Mouse (Mus musculus) bone marrow macrophage, adult 2 months (primary cell): ENCODE data around the gene Ralb. TPM values are rescaled to one million over a fixed set of nuclear protein-coding genes. Genes with fewer than 3 reads are reported as not detected.

Source experiments
- H3K27ac ChIP-seq: 2 replicates; pipeline ENCODE4 v1.5.1; 2012; ENCODE audit warnings: low read depth, low read length; ENCODE audit not compliant: insufficient read depth
- H3K4me1 ChIP-seq: 2 replicates; pipeline ENCODE4 v1.6.1; 2012; ENCODE audit warnings: low read length; ENCODE audit not compliant: control insufficient read depth, insufficient read depth
- H3K4me3 ChIP-seq: 2 replicates; pipeline ENCODE4 v1.5.1; 2012; ENCODE audit warnings: mild to moderate bottlenecking, low read length, moderate library complexity; ENCODE audit not compliant: insufficient read depth
- CTCF ChIP-seq: IDR thresholded peaks from 2 replicates; pipeline ENCODE4 v1.5.1; 2012; ENCODE audit warnings: low read depth, mild to moderate bottlenecking, low read length, moderate library complexity
- POLR2A ChIP-seq: IDR thresholded peaks from 2 replicates; pipeline ENCODE4 v1.6.1; 2012; ENCODE audit warnings: mild to moderate bottlenecking, low read depth, low read length, borderline replicate concordance
- polyA plus RNA-seq: library from polyadenylated mRNA; stranded (reverse); fragments of >200 nt; gene quantifications from 2 replicates; pipeline ENCODE4 v1.2.4, GENCODE M21; 2012; ENCODE audit not compliant: missing spikeins, insufficient read depth, insufficient read length

The Ralb gene
- polyA plus RNA-seq, 1 experiment, result 82.8 TPM

DNA sequence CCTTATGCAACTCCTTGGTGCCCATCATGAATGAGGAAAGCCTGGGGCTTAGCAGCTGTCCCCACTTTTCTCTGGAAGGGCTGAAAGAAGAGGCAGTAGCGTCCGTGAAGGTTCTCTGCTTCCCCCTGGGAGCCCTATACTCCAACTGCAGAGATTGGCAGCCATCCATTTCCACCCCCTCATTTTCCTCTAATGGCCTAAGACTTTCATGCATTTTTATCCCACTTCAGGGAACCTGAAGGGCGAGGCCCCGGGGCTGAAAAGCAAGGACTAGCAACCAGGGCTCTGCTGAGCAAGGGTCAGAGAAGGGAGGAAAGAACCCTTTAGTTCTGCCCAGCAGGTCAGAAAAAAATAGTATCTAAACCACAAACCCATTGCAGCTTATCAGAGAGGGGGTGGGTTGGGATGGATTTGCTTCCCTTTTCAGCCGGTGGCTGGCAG, 20.4 kb upstream of the Ralb start:
- Histone ChIP-seq H3K4me3 (peak overlapping the region; percentile 80), H3K4me1 (peaks cover 28% of the 10 kb centered on the region), H3K27ac (no peak overlapping the region)
- TF ChIP-seq CTCF (no peak), POLR2A (no peak)

DNA sequence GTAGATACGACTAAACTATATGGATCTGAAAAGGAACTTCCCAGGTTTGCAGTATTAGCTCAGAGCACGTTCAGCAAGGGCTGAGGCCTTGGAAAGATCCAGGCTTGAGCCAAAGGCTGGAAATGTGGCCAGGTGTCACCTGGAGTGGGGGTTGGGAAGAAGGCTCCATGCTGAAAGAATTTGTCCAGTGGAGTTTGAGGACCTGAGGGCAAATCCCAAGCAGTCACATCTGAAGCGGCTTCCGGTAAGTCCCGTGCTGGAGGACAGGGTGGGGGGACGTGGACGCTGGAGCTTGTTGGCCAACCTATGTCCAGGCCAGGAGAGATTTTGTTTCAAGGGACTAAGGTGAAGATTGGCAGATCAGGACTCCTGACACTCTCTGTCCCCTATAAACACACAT, 19.2 kb upstream of the Ralb start:
- TF ChIP-seq POLR2A (no peak), CTCF (no peak)
- Histone ChIP-seq H3K4me1 (peaks cover 28% of the 10 kb centered on the region), H3K27ac (no peak overlapping the region), H3K4me3 (no peak overlapping the region)

DNA sequence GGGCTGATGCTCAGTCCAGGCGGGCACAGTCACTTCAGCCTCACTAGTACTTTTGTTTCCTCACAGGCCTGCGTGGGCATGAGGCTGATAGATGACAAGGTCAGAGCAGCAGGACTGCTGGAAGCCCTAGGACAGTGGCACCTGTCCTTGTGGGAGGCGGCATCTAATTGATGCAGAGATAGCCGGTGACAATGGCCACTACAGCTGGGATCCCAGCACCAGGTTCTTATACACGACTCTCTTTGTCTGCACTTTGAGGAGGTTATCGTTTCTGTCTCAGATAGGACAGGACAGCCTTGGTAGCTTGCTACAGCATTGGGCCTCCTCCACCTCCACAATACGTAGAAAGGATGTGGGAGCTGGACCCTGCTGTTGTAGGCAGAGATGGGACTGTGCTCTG, 18.8 kb upstream of the Ralb start:
- Histone ChIP-seq H3K4me3 (no peak overlapping the region), H3K4me1 (peaks cover 28% of the 10 kb centered on the region), H3K27ac (no peak overlapping the region)
- TF ChIP-seq CTCF (no peak), POLR2A (no peak)

DNA sequence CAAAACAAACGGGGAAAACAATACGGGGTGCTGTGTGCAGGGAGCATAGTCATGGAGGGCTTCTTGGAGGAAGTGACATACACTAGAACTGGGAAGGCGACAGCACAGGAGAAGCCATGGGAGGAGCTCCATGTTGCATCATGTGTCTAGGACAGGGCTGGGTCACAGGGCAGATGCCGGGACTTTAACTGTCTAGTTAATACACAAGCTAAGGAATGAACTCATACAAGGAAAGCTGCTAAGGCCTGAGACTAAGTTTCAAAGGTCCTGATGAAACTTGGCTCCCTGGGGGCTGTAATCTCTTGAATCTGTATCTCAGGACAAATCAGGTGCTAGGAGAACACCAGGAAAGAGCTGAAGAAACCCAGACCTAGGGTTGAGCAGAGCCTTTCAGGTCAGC, 18.1 kb upstream of the Ralb start:
- TF ChIP-seq POLR2A, result no peak
- no peak for TF ChIP-seq CTCF
- Histone ChIP-seq H3K4me1 (peaks cover 28% of the 10 kb centered on the region), H3K27ac (no peak overlapping the region), H3K4me3 (no peak overlapping the region)

DNA sequence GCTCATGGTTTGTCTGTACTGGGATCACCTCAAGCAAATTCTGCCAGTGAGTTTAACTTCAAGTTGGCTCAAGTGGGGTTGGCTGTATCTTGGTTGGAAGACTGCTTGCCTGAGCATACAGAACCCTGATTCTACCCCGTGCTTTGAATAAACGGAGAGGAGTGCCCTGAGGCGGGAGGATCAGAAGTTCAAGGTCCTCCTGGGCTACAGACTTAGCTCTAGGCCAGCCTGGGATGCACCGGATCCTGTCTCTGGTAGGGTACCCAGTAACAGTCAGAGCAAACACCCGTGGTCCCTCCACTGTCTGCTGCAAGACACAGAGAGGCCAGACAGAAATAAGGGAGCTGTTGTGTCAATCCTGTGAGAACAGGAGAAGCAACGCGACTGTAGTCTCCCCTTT, 17.1 kb upstream of the Ralb start:
- TF ChIP-seq CTCF, result no peak
- no peak for TF ChIP-seq POLR2A
- H3K4me1 ChIP-seq, result peaks cover 25% of the 10 kb centered on the region
- H3K27ac ChIP-seq, result no peak overlapping the region
- no peak overlapping the region for H3K4me3 ChIP-seq

DNA sequence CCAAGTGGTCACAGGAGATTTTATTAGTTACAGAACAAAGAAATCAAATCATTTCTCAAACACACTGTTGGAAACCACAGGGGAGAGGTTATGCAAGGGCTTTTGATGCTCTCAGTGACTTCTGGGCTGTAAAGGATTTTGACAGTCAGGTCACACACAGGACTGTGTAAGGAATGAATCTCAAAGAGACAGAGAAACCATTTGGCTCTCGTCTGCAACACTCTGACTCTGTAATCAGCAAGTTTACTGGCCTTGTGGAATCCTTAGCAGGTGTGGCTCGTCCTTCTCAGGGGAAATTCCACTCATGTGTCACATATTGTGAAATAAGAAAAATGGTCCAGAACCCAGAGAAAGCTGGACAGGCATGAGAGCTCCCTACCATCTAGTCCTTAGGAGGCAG, 16.4 kb upstream of the Ralb start:
- no peak for TF ChIP-seq POLR2A
- TF ChIP-seq CTCF, result no peak
- Histone ChIP-seq H3K27ac (no peak overlapping the region), H3K4me1 (peaks cover 23% of the 10 kb centered on the region), H3K4me3 (no peak overlapping the region)

DNA sequence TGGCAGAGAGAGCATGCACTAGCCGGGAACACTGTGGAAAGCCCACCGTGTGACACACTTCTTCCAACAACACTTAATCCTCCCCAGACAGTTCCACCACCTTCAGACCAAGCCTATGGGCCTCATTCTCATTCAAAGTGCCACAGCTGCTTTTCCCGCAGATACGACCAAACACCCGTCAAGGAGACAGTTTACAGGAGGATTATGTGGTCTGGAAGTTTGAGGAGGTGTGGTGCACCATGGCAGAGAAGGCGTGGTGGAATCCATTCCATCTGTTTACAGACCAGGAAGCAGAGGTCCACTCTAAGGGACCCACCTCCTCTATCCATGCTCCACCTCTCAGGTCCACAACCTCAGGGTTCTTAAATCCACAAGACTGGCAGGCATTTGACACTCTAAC, 14.7 kb upstream of the Ralb start:
- peaks cover 15% of the 10 kb centered on the region for H3K4me1 ChIP-seq
- no peak overlapping the region for H3K4me3 ChIP-seq
- TF ChIP-seq CTCF (no peak), POLR2A (no peak)
- no peak overlapping the region for H3K27ac ChIP-seq

DNA sequence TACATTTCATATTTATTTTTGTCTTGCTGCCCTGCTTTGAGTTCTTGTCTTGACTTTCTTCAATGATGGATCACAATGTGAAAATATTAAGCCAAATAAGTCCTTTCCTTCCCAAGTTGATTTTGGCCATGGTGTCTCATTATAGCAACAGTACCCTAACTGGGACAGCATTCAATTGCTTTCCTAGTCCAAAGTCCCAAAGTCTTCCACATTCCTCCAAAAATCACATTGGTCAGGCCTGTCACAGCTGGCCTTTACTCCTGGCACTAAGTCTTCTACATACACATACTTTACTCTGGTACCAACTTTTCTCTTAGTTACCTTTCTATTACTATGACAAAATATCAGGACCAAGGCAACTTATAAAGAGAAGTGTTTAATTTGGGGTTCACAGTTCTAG, 14.2 kb upstream of the Ralb start:
- TF ChIP-seq POLR2A (no peak), CTCF (no peak)
- Histone ChIP-seq H3K27ac (no peak overlapping the region), H3K4me1 (peaks cover 10% of the 10 kb centered on the region), H3K4me3 (no peak overlapping the region)

DNA sequence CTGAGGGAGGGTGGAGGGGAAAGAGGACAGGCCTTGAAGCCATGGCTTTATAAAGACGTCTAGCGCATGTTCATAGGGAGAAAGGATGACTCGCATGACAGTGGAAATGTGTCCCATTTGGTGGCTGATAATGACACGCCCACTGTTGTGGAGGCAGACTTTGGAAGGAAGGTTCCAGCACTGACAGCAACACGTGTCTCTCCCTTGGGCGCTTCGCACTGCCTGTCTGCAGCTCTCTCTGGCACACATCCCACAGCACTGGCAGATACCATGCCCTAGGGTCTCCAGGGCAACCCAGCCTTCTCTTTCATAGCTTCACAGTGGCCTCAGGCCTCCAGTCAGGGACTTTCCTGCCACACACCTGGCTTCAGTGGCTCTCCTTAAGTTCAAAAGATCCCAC, 13.5 kb upstream of the Ralb start:
- TF ChIP-seq CTCF (no peak), POLR2A (no peak)
- H3K27ac ChIP-seq, result no peak overlapping the region
- H3K4me1 ChIP-seq, result peaks cover 7% of the 10 kb centered on the region
- H3K4me3 ChIP-seq, result no peak overlapping the region

DNA sequence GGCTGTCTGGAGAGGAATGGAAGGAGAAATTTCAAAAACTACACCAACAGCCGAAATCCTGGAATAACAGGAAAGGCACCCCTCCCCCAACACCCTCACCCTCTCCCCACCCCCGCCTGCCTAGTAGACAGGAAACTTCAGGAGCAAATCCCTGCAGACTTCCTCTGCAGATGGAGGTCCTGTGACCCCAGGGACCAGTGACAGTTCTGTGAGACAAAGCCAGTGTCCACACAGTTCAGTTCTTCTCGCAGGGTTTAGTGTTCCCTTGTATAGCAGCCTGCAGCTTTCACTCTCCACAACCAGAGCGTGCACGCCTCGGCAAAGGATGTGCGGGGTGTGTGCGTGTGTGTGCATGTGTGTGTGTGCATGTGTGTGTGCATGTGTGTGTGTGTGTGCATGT, 6.3 kb upstream of the Ralb start:
- TF ChIP-seq POLR2A (no peak), CTCF (no peak)
- no peak overlapping the region for H3K4me3 ChIP-seq
- H3K4me1 ChIP-seq, result peaks cover 9% of the 10 kb centered on the region; the same call in 1 of the 2 replicates
- no peak overlapping the region for H3K27ac ChIP-seq

DNA sequence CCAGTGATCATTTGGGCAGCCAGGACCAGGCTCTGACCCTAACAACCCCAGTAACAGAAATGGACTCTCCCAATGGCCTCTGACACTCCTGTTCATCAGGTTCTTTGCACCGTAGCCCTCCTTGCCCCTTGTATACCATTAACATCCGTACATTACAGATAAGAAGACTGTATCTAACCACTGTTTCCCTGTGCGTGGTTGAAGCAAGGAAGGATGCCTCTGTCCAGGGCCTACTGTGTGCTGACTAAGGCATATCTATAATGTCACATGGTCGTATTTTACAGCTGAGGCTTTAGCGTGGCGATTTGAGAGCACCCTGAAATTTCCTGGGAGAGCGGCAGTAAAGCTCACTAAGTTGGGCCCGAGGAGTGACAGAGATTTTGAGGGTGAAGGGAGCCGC, 5.8 kb upstream of the Ralb start:
- H3K27ac ChIP-seq, result no peak overlapping the region
- TF ChIP-seq CTCF (no peak), POLR2A (no peak)
- no peak overlapping the region for H3K4me3 ChIP-seq
- peaks cover 11% of the 10 kb centered on the region for H3K4me1 ChIP-seq
